In genomic region chr3:58398541-58398940, GRCm38 (mm10) we compare ENCODE assay signal across 12 mouse cellular contexts.
"Had no signal": no experiment of that assay in that cellular context is flagged by ENCODE, and none has a peak within 500 bp of the region (broad histone marks: within the 10 kb centered on the region; RNA-seq: fewer than 3 reads in every experiment).

No protein-coding gene starts in this region.

- DNase-seq: liver, postnatal 0 days; lung, embryonic 14.5 days; lung, postnatal 10 days; lung, postnatal 4 days; midbrain, embryonic 14.5 days; retina, postnatal 1 day; right cerebral cortex, adult 18-20 months; right cerebral cortex, postnatal 25 days; right cerebral cortex, postnatal 4 days; thymus, adult 2 months; thymus, postnatal 25 days; thymus, postnatal 4 days had no signal
